Mouse (Mus musculus) frontal cortex, adult 2 months (tissue): Measurements from ENCODE around the gene Rps10. TPM values are rescaled to one million over a fixed set of nuclear protein-coding genes. Genes with fewer than 3 reads are reported as not detected.
A peak's percentile ranks its signal among the peaks of the same experiment; 100 is the strongest.
"Not testable (repeated sequence)": the region's sequence is repeated elsewhere in the genome, so short reads cannot be mapped to it uniquely, and the experiment has no call there.

ENCODE experiments used
- DNase-seq, 2 experiments: peaks; one replicate each; pipeline ENCODE4 v3.0.0; 2022; ENCODE audit warnings: low spot score in 1 of 2; ENCODE audit errors: extremely low spot score in 1 of 2
- polyA plus RNA-seq: library from polyadenylated mRNA; depleted of rRNA; stranded (reverse); fragments of >200 nt; gene quantifications from 2 replicates; pipeline ENCODE4 v1.2.3, GENCODE M21; 2012

Rps10 gene
- polyA plus RNA-seq, 1 experiment = 567 TPM

DNA sequence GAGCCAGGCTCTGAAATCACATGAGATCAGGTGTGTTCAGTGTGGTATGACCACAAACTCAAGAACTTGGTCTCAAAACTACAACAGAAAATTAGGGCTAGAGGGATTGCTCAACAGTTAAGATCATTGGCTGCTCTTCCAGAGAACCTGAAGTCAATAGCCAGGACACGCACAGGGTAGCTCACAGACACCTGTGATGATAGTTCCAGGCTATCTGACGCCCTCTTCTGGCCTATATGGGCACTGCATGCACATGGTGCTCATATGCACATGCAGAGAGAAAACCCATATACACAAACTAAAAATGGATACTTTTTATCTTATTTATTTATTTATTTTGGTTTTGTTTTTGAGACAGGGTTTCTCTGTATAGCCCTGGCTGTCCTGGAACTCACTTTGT, 8.1 kb upstream of the Rps10 start:
- DNase-seq = no peak

DNA sequence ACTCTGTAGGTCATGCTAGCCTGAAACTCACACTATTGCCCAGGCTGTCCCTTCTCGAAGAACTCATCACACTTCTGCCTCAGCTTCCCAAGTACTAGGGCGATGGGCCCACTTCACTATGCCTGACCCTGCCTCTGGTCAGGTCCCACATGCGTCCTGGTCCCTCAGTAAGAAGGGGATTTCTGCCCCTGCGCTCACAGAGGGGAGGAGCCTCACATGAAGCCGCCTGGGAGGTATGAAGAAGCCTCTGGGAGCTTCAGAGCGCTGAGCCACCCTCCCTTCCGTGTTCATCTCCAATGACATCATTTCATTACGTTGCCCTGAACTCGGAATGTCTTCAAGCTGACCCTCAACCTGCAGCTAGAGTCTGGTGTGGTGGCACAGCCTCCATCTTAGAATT, 7.3 kb upstream of the Rps10 start:
- no peak for DNase-seq

DNA sequence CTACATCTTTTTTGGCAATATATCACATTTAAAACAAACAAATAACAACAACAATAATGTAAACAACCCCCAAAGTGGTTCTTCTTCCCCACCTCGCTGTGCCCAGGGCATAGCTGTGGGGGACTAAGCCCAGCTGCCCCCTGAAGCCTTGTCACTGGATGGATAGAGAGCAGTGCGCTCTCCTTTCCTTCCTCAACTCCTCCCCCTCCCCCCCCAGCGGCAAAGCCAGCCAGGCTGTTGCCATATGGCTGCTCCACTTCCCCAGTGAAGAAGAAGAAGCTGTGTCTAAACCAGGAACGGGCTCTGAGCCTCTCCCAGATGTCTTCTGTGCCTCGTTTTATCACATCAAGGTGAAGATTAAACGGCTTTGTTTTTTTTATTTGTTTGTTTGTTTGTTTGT, 6.6 kb upstream of the Rps10 start:
- no peak for DNase-seq

DNA sequence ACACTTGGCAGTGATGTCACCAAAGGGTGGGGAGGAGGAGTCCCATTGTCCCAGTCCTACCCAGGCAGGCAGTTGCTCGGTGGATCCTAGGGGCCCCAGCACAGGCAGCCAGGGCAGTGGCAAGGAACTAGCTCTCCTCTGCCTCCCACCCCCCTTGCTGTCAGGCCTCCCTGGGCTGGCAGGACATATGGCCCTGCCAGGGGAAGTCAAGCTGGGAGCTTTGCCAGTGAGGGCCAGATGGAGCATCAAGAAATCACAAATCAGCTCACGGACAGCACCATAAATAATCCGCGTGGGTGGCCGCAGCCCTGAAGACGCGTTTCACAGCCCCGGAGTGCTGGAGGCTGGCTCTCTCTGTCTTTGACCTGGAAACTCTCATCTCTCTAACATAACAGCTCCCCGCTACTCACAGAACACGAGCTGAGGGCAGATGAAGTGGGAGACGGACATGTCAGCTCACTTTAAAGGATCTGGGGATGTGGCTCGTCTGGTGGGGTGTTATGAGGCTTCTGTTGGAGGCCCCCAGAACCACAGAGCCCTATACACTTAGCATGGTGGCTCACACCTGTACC, 6.1 kb upstream of the Rps10 start:
- peak; percentile 83 to 90 for DNase-seq

DNA sequence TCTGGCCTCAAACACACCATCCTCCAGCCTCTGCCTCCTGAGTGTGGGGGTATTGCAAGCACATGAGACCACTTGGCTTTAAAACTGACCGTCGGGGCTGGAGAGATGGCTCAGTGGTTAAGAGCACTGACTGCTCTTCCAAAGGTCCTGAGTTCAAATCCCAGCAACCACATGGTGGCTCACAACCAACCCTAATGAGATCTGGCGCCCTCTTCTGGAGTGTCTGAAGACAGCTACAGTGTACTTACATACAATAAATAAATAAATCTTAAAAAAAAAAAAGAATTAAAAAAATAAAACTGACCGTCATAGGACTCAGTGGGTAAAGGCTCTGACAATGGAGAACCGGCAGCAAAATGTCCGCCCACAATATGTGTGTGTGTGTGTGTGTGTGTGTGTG, 3.4 kb upstream of the Rps10 start:
- not testable (repeated sequence) for DNase-seq

- peak; percentile 77 to 86 for DNase-seq
Observed at GRCm38 (mm10) chr17:27638921-27639332, 2.5 kb upstream of the Rps10 start.

DNA sequence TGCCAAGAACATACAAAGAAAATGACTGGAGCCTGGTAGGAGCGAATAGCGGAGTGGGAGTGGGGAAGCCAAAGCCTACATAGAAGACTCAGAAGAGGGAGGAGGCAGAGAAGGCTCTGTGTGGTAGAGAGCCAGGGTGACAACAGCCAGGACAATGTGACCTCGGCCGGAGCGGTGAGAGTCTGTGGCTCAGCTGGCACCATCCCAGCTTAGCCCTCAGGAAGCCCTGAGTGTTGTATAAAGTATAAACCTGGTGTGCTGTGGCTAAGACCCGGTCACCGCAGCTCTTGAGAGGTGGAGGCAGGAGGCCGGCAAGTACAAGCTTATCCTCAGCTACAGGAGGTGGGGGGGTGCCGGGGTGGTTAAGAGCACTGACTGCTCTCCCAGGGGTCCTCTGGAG, 864 bp upstream of the Rps10 start:
- DNase-seq = no peak

DNA sequence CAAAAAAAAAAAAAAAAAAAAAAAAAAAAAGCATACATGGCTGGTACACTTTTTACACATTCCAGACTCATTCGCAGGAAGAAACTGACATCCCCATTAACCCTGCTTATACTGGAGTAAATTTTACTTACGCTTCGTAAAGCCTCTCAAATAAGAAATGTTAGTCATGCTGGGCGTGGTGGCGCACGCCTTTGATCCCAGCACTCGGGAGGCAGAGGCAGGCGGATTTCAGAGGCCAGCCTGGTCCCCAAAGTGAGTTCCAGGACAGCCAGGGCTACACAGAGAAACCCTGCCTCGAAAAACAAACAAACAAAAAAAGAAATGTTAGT, 930 bp downstream of the Rps10 start:
- not testable (repeated sequence) for DNase-seq

DNA sequence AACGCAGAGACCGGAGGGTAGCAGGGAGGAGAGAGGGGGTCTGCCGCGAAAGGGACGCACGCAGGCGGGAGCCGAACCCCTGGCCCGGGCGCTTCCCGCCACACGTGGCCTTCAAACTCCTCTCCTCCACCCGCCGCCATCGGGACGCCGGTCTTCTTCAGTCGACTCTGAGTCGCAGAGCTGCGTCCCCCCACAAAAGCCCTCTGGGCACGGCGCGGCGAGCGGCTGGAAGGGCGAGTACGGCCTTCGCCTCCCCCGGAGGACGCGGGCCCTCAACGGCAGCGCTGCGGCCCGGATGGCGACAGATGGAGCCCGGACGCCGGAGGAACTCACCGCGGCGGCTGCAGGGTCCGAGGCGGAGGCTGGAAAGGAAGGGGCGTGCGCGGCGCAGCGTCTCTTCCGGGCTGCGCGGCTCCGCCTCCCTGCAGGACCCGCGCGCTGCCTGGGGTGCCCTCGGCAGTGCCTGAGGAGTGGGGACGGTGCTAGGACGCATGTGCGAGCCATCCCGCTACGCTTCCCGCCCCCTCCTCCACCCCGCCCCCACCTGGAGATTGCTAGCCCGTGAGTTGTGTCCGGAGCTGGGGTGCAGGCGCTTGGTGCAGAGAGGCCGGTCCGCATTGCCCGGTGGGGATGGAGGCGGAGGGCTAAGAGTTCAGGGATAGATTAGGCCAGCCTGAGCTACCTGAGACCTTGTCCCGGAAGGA, 1.4 kb downstream of the Rps10 start, which contains the start of gene RPS10-NUDT3:
Gene RPS10-NUDT3, minus strand, starts transcription at position 352 of the 704 bp plus-strand sequence.
- DNase-seq = peak in 1 of 2 experiments; percentile 88

GRCm38 (mm10) chr17:27629249-27630020, 7.0 kb downstream of the Rps10 start:
- peak in 1 of 2 experiments; percentile 92 for DNase-seq

GRCm38 (mm10) chr17:27628376-27628775, 8.1 kb downstream of the Rps10 start:
- no peak for DNase-seq

GRCm38 (mm10) chr17:27627451-27627850, 9.0 kb downstream of the Rps10 start:
- no peak for DNase-seq

GRCm38 (mm10) chr17:27626681-27627080, 9.8 kb downstream of the Rps10 start:
- DNase-seq = no peak

DNA sequence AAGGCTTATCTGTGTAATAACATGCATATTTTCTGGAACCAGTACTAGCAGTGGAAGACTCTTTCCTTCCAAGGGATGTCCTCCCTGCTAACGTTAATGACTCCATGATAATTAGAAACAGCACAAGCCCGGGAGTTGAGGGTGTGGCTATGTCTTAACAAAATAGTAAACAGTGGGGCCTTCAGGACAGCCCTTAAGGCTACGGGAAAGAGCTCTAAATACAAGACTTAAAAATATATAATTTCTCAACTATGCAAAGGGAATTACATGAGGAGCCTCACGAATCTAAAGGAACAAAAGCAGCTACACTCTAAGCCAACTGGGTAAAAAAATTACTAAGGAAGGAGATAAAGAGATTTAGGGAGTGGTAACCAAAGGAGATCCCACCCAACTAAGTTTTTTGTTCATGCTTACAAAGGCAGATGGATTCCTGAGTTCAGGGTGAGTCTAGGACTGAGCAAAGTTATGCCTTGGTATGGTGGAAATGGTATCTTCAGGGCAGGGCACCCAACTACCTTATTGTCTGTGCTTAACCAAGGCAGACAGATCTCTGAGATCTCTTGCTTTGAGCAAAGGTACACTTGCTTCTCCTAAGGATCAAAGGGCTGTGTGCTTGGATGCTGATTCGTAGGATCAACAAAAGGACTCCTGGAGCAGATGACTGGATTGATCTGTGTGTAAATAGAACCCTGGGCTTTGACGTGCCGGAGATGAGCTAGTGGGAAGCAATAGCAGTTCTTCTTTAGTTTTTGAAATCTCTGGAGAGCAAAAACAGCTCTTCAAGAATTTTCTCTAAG, 10.8 kb downstream of the Rps10 start:
- no peak for DNase-seq

GRCm38 (mm10) chr17:27623360-27624326, 12.8 kb downstream of the Rps10 start, which contains the start of gene Nudt3:
Nudt3 (minus strand) TSS chr17:27623495.
- DNase-seq = peak in 1 of 2 experiments; percentile 88

- peak in 1 of 2 experiments; percentile 34 for DNase-seq
Observed at GRCm38 (mm10) chr17:27622611-27623359, 13.7 kb downstream of the Rps10 start.

DNA sequence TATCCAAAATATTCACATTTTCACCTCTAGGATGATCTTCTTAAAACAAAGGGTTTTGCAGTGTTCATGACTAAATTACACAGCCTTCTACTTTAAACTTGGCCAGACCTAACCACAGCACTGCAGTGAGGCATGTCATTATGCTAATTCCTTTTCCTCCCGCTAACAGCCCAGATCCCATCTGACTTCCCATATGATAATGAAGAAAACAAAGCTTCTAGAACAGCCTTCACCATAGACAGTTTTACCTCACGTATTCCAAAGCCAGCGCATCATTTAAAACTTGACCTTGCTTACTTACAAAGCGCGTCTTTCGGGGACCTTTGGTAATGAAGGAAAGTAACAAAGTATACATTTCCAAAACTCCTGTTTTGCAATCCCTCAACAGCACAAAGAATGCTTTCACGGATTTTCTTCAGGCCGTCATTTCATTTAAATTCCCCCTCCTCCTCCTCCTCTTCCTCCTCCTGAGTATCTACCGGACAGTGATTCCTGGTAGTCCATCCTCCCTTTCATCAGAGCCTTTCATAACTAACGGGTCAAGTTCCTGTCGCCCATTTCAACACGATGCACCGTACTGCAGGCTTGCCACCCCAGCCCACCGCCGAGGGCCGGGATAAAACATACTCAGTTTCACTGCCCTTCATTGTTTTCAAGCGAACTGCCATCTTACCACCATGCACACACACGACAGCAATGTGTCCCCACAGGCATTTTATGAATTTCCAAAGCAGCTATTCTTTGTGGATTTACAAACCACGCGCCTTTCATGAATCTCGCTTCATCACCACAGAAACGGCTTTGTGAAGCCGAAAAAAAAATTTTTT, 14.6 kb downstream of the Rps10 start:
- no peak for DNase-seq

- DNase-seq = no peak
Observed at GRCm38 (mm10) chr17:27621161-27621560, 15.3 kb downstream of the Rps10 start.
